ENCODE assay signal across 28 mouse cellular contexts in the genomic region with DNA sequence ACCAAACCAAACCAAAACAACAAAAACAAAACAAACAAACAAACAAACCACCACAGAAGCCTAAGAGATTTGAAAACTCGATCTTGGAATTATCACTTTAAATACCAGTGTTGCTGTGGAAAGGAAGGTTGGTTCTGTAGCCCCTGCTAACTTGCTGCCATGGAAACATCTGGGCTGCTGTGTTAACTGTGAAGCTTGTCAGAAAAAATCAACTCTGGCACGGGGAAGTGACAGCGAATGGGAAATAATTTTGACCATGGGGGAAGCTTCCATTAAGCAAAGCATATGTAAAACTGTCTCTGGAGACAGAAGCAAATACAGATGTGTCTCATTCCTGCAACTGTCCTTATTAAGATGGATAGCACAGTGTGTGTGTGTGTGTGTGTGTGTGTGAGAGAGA.
DNase-seq lines count a peak whose midpoint lies in the region; ATAC-seq and TF ChIP-seq lines count a peak whose summit lies in the region.
"Had no signal": no experiment of that assay in that cellular context is flagged by ENCODE, and none has a peak within 500 bp of the region (broad histone marks: within the 10 kb centered on the region; RNA-seq: fewer than 3 reads in every experiment).

No protein-coding gene starts in this region.

- no peak overlapping the region for H3K4me2 ChIP-seq in lung, embryonic 14.5 days
- H3K4me2 ChIP-seq in CH12.LX (ENCODE audit: insufficient read depth, low read depth, poor library complexity, severe bottlenecking): no peak overlapping the region; the same call in 1 of the 2 replicates
- H3K4me2 ChIP-seq: heart, embryonic 13.5 days; limb, embryonic 15.5 days; liver, embryonic 13.5 days had no signal

- H3K4me3 ChIP-seq in lung, embryonic 14.5 days (ENCODE audit: low read depth, low read length): no peak overlapping the region
- H3K4me3 ChIP-seq in CH12.LX (replicated peaks in 1 of 3; ENCODE audit: low read depth in 2 of 3, low read length in 2 of 3, poor library complexity in 1 of 3): no peak overlapping the region
- H3K4me3 ChIP-seq: heart, embryonic 13.5 days; limb, embryonic 10.5 days; limb, embryonic 15.5 days; liver, embryonic 13.5 days had no signal

- TF ChIP-seq RAD21 in CH12.LX (IDR thresholded peaks at IDR 0.05; ENCODE audit: low read depth, low read length): no peak

- in situ Hi-C loops in CH12.LX (cut with MboI; ENCODE audit: low pct_ligation_motif_present, low pct_unique_long_range_greater_than_20kb, low sequenced_read_pairs): no loop called here

- 43% methylated on average over 3 of the region's 3 CpGs for WGBS in lung, embryonic 14.5 days

- H3K27me3 ChIP-seq in lung, embryonic 14.5 days (ENCODE audit: insufficient read depth, low read length): no peaks in the 10 kb centered on the region
- H3K27me3 ChIP-seq in CH12.LX (replicated peaks): no peaks in the 10 kb centered on the region
- H3K27me3 ChIP-seq: heart, embryonic 13.5 days; limb, embryonic 15.5 days; liver, embryonic 13.5 days had no signal

- H3K36me3 ChIP-seq in lung, embryonic 14.5 days (ENCODE audit: insufficient read depth): no peaks in the 10 kb centered on the region
- no peaks in the 10 kb centered on the region for H3K36me3 ChIP-seq in CH12.LX (replicated peaks in 1 of 2; ENCODE audit: control insufficient read depth in 1 of 2, insufficient read depth in 1 of 2, low read length in 1 of 2)
- H3K36me3 ChIP-seq: heart, embryonic 13.5 days; limb, embryonic 10.5 days; limb, embryonic 15.5 days; liver, embryonic 13.5 days had no signal

- H3K27ac ChIP-seq in lung, embryonic 14.5 days (ENCODE audit: low read depth): no peak overlapping the region
- no peak overlapping the region for H3K27ac ChIP-seq in CH12.LX (ENCODE audit: insufficient read depth, low read depth)
- H3K27ac ChIP-seq: heart, embryonic 13.5 days; limb, embryonic 10.5 days; limb, embryonic 15.5 days; liver, embryonic 13.5 days; stomach, postnatal 0 days had no signal

- no peaks in the 10 kb centered on the region for H3K9me3 ChIP-seq in lung, embryonic 14.5 days (ENCODE audit: low read depth, low read length)
- H3K9me3 ChIP-seq in CH12.LX (replicated peaks; ENCODE audit: low read length): no peaks in the 10 kb centered on the region
- H3K9me3 ChIP-seq: heart, embryonic 13.5 days; limb, embryonic 10.5 days; limb, embryonic 15.5 days; liver, embryonic 13.5 days had no signal

- peak; percentile 64 for DNase-seq in heart, adult 11 months
- DNase-seq in heart, postnatal 14 days: no peak
- peak; percentile 4 for DNase-seq in lung, embryonic 14.5 days
- DNase-seq in lung, postnatal 36 days: no peak
- DNase-seq in CH12.LX (ENCODE audit: extremely low read depth): peak; percentile 60
- DNase-seq in brain, embryonic 14.5 days (ENCODE audit: low read depth): peak; percentile 64
- no peak for DNase-seq in layer of hippocampus, adult 9-10 months (ENCODE audit: low spot score)
- DNase-seq: adrenal gland, postnatal 10 days; cerebellum, adult 11 months; cerebellum, adult 9-11 months; embryo, embryonic 11 days; heart, postnatal 10 days; kidney, adult 8-10 months; kidney, postnatal 10 days; layer of hippocampus, adult 9-11 months; liver, embryonic 13.5 days; lung, adult 18-20 months; lung, postnatal 10 days; right cerebral cortex, postnatal 4 days; thymus, adult 18-20 months; thymus, postnatal 25 days had no signal

- TF ChIP-seq POLR2A in CH12.LX (IDR thresholded peaks at IDR 0.05; ENCODE audit: low read depth, low read length): no peak
- no peak for TF ChIP-seq POLR2A in brain, embryonic 14.5 days (IDR thresholded peaks at IDR 0.05; ENCODE audit: borderline replicate concordance, extremely low read depth, insufficient read depth, insufficient read length, poor library complexity, severe bottlenecking)

- dilution Hi-C loops in CH12.LX (cut with MboI; ENCODE audit: extremely low pct_ligation_motif_present, extremely low pct_unique_long_range_greater_than_20kb, low sequenced_read_pairs): no loop called here

- intact Hi-C loops in heart, postnatal 14 days (cut with DNase I): no loop called here

- no peak for TF ChIP-seq EP300 in CH12.LX (IDR thresholded peaks at IDR 0.05; ENCODE audit: low read length)

- TF ChIP-seq CTCF in lung, embryonic 14.5 days (IDR thresholded peaks at IDR 0.05; ENCODE audit: low read depth): no peak
- TF ChIP-seq CTCF in CH12.LX (conservative IDR thresholded peaks at IDR 0.05 in 1 of 2, IDR thresholded peaks at IDR 0.05 in 1 of 2; ENCODE audit: low read depth in 2 of 2, low read length in 2 of 2): no peak
- TF ChIP-seq CTCF in brain, embryonic 14.5 days (IDR thresholded peaks at IDR 0.05; ENCODE audit: borderline replicate concordance, extremely low read depth, insufficient read depth, insufficient read length): no peak

- H3K79me2 ChIP-seq in CH12.LX (replicated peaks; ENCODE audit: control insufficient read depth, extremely low read depth, insufficient read depth, poor library complexity, severe bottlenecking): no peaks in the 10 kb centered on the region

- no peaks in the 10 kb centered on the region for H3K4me1 ChIP-seq in lung, embryonic 14.5 days (ENCODE audit: insufficient read depth)
- H3K4me1 ChIP-seq in CH12.LX (ENCODE audit: control insufficient read depth in 1 of 2, insufficient read depth in 2 of 2): peaks cover 4 to 18% of the 10 kb centered on the region in 2 experiments; a peak in 3 of 4 replicates
- H3K4me1 ChIP-seq: heart, embryonic 13.5 days; liver, embryonic 13.5 days had no signal

- H3K9ac ChIP-seq in lung, embryonic 14.5 days: no peak overlapping the region
- no peak overlapping the region for H3K9ac ChIP-seq in CH12.LX (ENCODE audit: insufficient read depth, low read depth)
- H3K9ac ChIP-seq: heart, embryonic 13.5 days; limb, embryonic 15.5 days; liver, embryonic 13.5 days had no signal

- no peak for ATAC-seq in lung, embryonic 14.5 days (ENCODE audit: insufficient read depth)
- ATAC-seq: CD4-positive, CD25-positive, alpha-beta regulatory T cell, adult 4 months; forebrain, embryonic 16.5 days; intestine, embryonic 16.5 days had no signal

TF ChIP-seq in CH12.LX, 34 proteins besides CTCF, POLR2A, EP300 and RAD21:
- TF ChIP-seq NELFE (IDR thresholded peaks at IDR 0.05; ENCODE audit: low read depth, low read length) (no peak), MAFK (IDR thresholded peaks at IDR 0.05; ENCODE audit: insufficient replicate concordance, low read length) (no peak), BHLHE40 (IDR thresholded peaks at IDR 0.05; ENCODE audit: low read depth, low read length) (0 out of 2 replicates have a peak, but pooled peaks have one; percentile 20), ELF1 (IDR thresholded peaks at IDR 0.05; ENCODE audit: low read depth, low read length) (no peak), NRF1 (IDR thresholded peaks at IDR 0.05; ENCODE audit: low read depth, low read length) (no peak), USF2 (conservative IDR thresholded peaks at IDR 0.05; ENCODE audit: low read depth, low read length) (no peak), PAX5 (IDR thresholded peaks at IDR 0.05; ENCODE audit: low read length) (no peak)

Comparison
In these comparisons a context has a peak if more than half of its experiments do, and no peak if none do; other contexts are left out.
1. DNase-seq: peak in heart, adult 11 months (single experiment), lung, embryonic 14.5 days (single experiment), CH12.LX (single experiment) and brain, embryonic 14.5 days (single experiment); none in heart, postnatal 14 days (0 of 2), lung, postnatal 36 days (single experiment) and layer of hippocampus, adult 9-10 months (single experiment).